Mouse (Mus musculus) CH12.LX (cell line): ENCODE measurements around the gene Abracl. TPM values are rescaled to one million over a fixed set of nuclear protein-coding genes. Genes with fewer than 3 reads are reported as not detected.

ENCODE experiments used
- DNase-seq: peaks from one replicate; pipeline ENCODE4 v3.0.0-alpha.2; 2013; ENCODE audit errors: extremely low read depth
- H3K27ac ChIP-seq: 2 replicates; pipeline ENCODE4 v1.5.1; 2012; ENCODE audit warnings: low read depth, mild to moderate bottlenecking, control low read depth, moderate library complexity; ENCODE audit not compliant: insufficient read depth
- H3K27me3 ChIP-seq: replicated peaks from 2 replicates; pipeline ENCODE3; 2012; ENCODE audit warnings: inconsistent platforms
- H3K36me3 ChIP-seq, 2 experiments: replicated peaks in 1 of 2; 2 replicates each; pipeline versions ENCODE3 to v1.6.1; 2012; ENCODE audit warnings: inconsistent platforms in 1 of 2, low read length in 1 of 2, mild to moderate bottlenecking in 1 of 2, mixed read lengths in 1 of 2, moderate library complexity in 1 of 2; ENCODE audit not compliant: control insufficient read depth in 1 of 2, insufficient read depth in 1 of 2
- H3K4me1 ChIP-seq, 2 experiments: 2 replicates each; pipeline ENCODE4 v1.6.1; 2012; ENCODE audit warnings: inconsistent platforms in 1 of 2, moderate library complexity in 1 of 2; ENCODE audit not compliant: insufficient read depth in 2 of 2, control insufficient read depth in 1 of 2
- H3K4me2 ChIP-seq: 2 replicates; pipeline ENCODE4 v1.6.1; 2012; ENCODE audit warnings: low read depth, mild to moderate bottlenecking, control low read depth; ENCODE audit not compliant: poor library complexity, insufficient read depth, severe bottlenecking
- H3K4me3 ChIP-seq, 3 experiments: fragments of 150-350 bp in 1 of 3; sonication (generic) in 1 of 3; replicated peaks in 1 of 3; 2 replicates each; pipeline versions ENCODE3 to v1.5.1; 2011 to 2012; ENCODE audit warnings: low read depth in 2 of 3, low read length in 2 of 3, mild to moderate bottlenecking in 2 of 3, moderate library complexity in 2 of 3, control low read depth in 1 of 3, improper control_type of control experiment in 1 of 3, inconsistent platforms in 1 of 3, mixed read lengths in 1 of 3; ENCODE audit not compliant: poor library complexity in 1 of 3
- H3K79me2 ChIP-seq: replicated peaks from 2 replicates; pipeline ENCODE4 v1.6.1; 2012; ENCODE audit warnings: mild to moderate bottlenecking, moderate library complexity; ENCODE audit not compliant: control insufficient read depth, poor library complexity, insufficient read depth, severe bottlenecking; ENCODE audit errors: extremely low read depth
- H3K9ac ChIP-seq: 2 replicates; pipeline ENCODE4 v1.6.1; 2012; ENCODE audit warnings: low read depth, mild to moderate bottlenecking, control low read depth, moderate library complexity; ENCODE audit not compliant: insufficient read depth
- H3K9me3 ChIP-seq: replicated peaks from 2 replicates; pipeline ENCODE3; 2012; ENCODE audit warnings: low read length, inconsistent platforms, mixed read lengths
- CHD1 ChIP-seq: IDR thresholded peaks from 2 replicates; pipeline ENCODE4 v1.6.1; 2012; ENCODE audit warnings: low read depth, low read length, improper control_type of control experiment, inconsistent platforms
- CTCF ChIP-seq, 2 experiments: IDR thresholded peaks in 1 of 2; conservative IDR thresholded peaks in 1 of 2; 2 replicates each; pipeline ENCODE4 v1.5.1; 2011 to 2012; ENCODE audit warnings: low read depth in 2 of 2, low read length in 2 of 2, improper control_type of control experiment in 1 of 2, inconsistent platforms in 1 of 2, mild to moderate bottlenecking in 1 of 2, moderate library complexity in 1 of 2
- ELF1 ChIP-seq: IDR thresholded peaks from 2 replicates; pipeline ENCODE4 v1.6.1; 2014; ENCODE audit warnings: low read depth, mild to moderate bottlenecking, inconsistent platforms, low read length, improper control_type of control experiment
- ETS1 ChIP-seq: conservative IDR thresholded peaks from 2 replicates; pipeline ENCODE4 v1.6.1; 2012; ENCODE audit warnings: low read depth, mild to moderate bottlenecking, inconsistent platforms, low read length, improper control_type of control experiment, moderate library complexity
- GABPA ChIP-seq: IDR thresholded peaks from 2 replicates; pipeline ENCODE4 v1.6.1; 2012; ENCODE audit warnings: low read depth, low read length, improper control_type of control experiment, inconsistent platforms; ENCODE audit not compliant: insufficient replicate concordance
- HCFC1 ChIP-seq: IDR thresholded peaks from 2 replicates; pipeline ENCODE4 v1.6.1; 2012; ENCODE audit warnings: low read depth, mild to moderate bottlenecking, inconsistent platforms, low read length, improper control_type of control experiment
- IRF4 ChIP-seq: IDR thresholded peaks from 2 replicates; pipeline ENCODE4 v1.6.1; 2014; ENCODE audit warnings: low read depth, mild to moderate bottlenecking, inconsistent platforms, low read length, improper control_type of control experiment
- JUN ChIP-seq: IDR thresholded peaks from 2 replicates; pipeline ENCODE4 v1.6.1; 2011; ENCODE audit warnings: low read depth, mild to moderate bottlenecking, low read length, improper control_type of control experiment, moderate library complexity; ENCODE audit not compliant: insufficient read depth
- JUND ChIP-seq: conservative IDR thresholded peaks from 2 replicates; pipeline ENCODE4 v1.6.1; 2011; ENCODE audit warnings: low read depth, low read length, improper control_type of control experiment
- KAT2A ChIP-seq: IDR thresholded peaks from 2 replicates; pipeline ENCODE4 v1.6.1; 2012; ENCODE audit warnings: low read length, improper control_type of control experiment, inconsistent platforms; ENCODE audit not compliant: insufficient replicate concordance
- MAFK ChIP-seq: IDR thresholded peaks from 2 replicates; pipeline ENCODE4 v1.6.1; 2011; ENCODE audit warnings: low read length, improper control_type of control experiment; ENCODE audit not compliant: insufficient replicate concordance
- MAX ChIP-seq: IDR thresholded peaks from 2 replicates; pipeline ENCODE4 v1.6.1; 2011; ENCODE audit warnings: low read length, improper control_type of control experiment
- MYC ChIP-seq: IDR thresholded peaks from 2 replicates; pipeline ENCODE4 v1.6.1; 2011; ENCODE audit warnings: low read depth, mild to moderate bottlenecking, improper control_type of control experiment, low read length
- NELFE ChIP-seq: IDR thresholded peaks from 2 replicates; pipeline ENCODE4 v1.6.1; 2011; ENCODE audit warnings: low read depth, low read length, improper control_type of control experiment
- NRF1 ChIP-seq: IDR thresholded peaks from 2 replicates; pipeline ENCODE4 v1.6.1; 2014; ENCODE audit warnings: low read depth, mild to moderate bottlenecking, inconsistent platforms, low read length, improper control_type of control experiment, moderate library complexity
- PAX5 ChIP-seq: IDR thresholded peaks from 2 replicates; pipeline ENCODE4 v1.6.1; 2012; ENCODE audit warnings: low read length, inconsistent platforms, mixed read lengths
- POLR2A ChIP-seq: IDR thresholded peaks from 2 replicates; pipeline ENCODE4 v1.6.1; 2011; ENCODE audit warnings: low read depth, mild to moderate bottlenecking, improper control_type of control experiment, low read length
- RAD21 ChIP-seq: IDR thresholded peaks from 2 replicates; pipeline ENCODE4 v1.6.1; 2011; ENCODE audit warnings: low read depth, mild to moderate bottlenecking, low read length, improper control_type of control experiment, moderate library complexity
- RCOR1 ChIP-seq: conservative IDR thresholded peaks from 2 replicates; pipeline ENCODE4 v1.6.1; 2012; ENCODE audit warnings: low read depth, mild to moderate bottlenecking, inconsistent platforms, low read length, improper control_type of control experiment
- SIN3A ChIP-seq: IDR thresholded peaks from 2 replicates; pipeline ENCODE4 v1.6.1; 2012; ENCODE audit warnings: low read length, improper control_type of control experiment, inconsistent platforms
- TBP ChIP-seq: conservative IDR thresholded peaks from 2 replicates; pipeline ENCODE4 v1.6.1; 2011; ENCODE audit warnings: low read depth, low read length, improper control_type of control experiment
- TCF12 ChIP-seq: IDR thresholded peaks from 2 replicates; pipeline ENCODE4 v1.6.1; 2014; ENCODE audit warnings: low read depth, mild to moderate bottlenecking, inconsistent platforms, low read length, improper control_type of control experiment
- UBTF ChIP-seq: IDR thresholded peaks from 2 replicates; pipeline ENCODE4 v1.6.1; 2012; ENCODE audit warnings: low read depth, mild to moderate bottlenecking, inconsistent platforms, low read length, improper control_type of control experiment, moderate library complexity
- USF1 ChIP-seq: IDR thresholded peaks from 2 replicates; pipeline ENCODE4 v1.6.1; 2014; ENCODE audit warnings: low read depth, mild to moderate bottlenecking, inconsistent platforms, low read length, improper control_type of control experiment
- ZC3H11A ChIP-seq: IDR thresholded peaks from 2 replicates; pipeline ENCODE4 v1.6.1; 2012; ENCODE audit warnings: low read depth, mild to moderate bottlenecking, inconsistent platforms, low read length, improper control_type of control experiment
- ZMIZ1 ChIP-seq: IDR thresholded peaks from 2 replicates; pipeline ENCODE4 v1.6.1; 2012; ENCODE audit warnings: low read depth, mild to moderate bottlenecking, inconsistent platforms, low read length, improper control_type of control experiment
- ZNF384 ChIP-seq: IDR thresholded peaks from 2 replicates; pipeline ENCODE4 v1.6.1; 2012; ENCODE audit warnings: low read depth, low read length, improper control_type of control experiment, inconsistent platforms
- dilution Hi-C: fragments of 300-500 bp; cut with MboI; formaldehyde crosslinking; loops from 2 replicates; pipeline ENCODE4 v1.14.3; 2020; ENCODE audit warnings: low sequenced_read_pairs; ENCODE audit not compliant: extremely low pct_unique_long_range_greater_than_20kb, extremely low pct_ligation_motif_present
- in situ Hi-C: fragments of 300-500 bp; cut with MboI; formaldehyde crosslinking; loops from 3 replicates; pipeline ENCODE4 v1.14.3; 2019; ENCODE audit warnings: low sequenced_read_pairs, low pct_ligation_motif_present, low pct_unique_long_range_greater_than_20kb, mixed read lengths
- polyA plus RNA-seq: library from polyadenylated mRNA; unstranded; fragments of >175 nt; gene quantifications from 2 replicates; pipeline ENCODE4 v1.2.1, GENCODE M21; 2012; ENCODE audit warnings: low read depth; ENCODE audit not compliant: insufficient read length
- total RNA-seq, 2 experiments: library from RNA; depleted of rRNA; stranded (reverse); fragments of 300-350 nt in 1 of 2; fragments of >200 nt in 1 of 2; gene quantifications; 2 replicates each; pipeline ENCODE4 v1.2.3; 2012 to 2014

The Abracl gene
- total and polyA plus RNA-seq, 3 experiments = 86.1 to 226 (median 166) TPM

GRCm38 (mm10) chr10:18066031-18066439, 42.9 kb upstream of the Abracl start:
- Histone ChIP-seq H3K27me3 (no peaks in the 10 kb centered on the region), H3K79me2 (peaks cover 42% of the 10 kb centered on the region), H3K27ac (no peak overlapping the region), H3K4me2 (no peak overlapping the region), H3K36me3 (peaks cover 0 to 24% of the 10 kb centered on the region in 2 experiments), H3K4me1 (peaks cover 0 to 33% of the 10 kb centered on the region in 2 experiments; a peak in 2 of 4 replicates), H3K9ac (no peak overlapping the region), H3K4me3 (no peak overlapping the region), H3K9me3 (no peaks in the 10 kb centered on the region)
- in situ Hi-C loops = no loop called here
- TF ChIP-seq ELF1 (no peak), MYC (no peak), NRF1 (no peak), RCOR1 (no peak), PAX5 (no peak), ZC3H11A (no peak), HCFC1 (no peak), MAFK (no peak), UBTF (no peak), SIN3A (no peak), MAX (no peak), IRF4 (no peak), POLR2A (no peak), ETS1 (no peak), JUND (no peak), ZMIZ1 (no peak), CTCF (conservative IDR thresholded peaks at IDR 0.05 in 1 of 2, IDR thresholded peaks at IDR 0.05 in 1 of 2; ENCODE audit: low read depth in 2 of 2, low read length in 2 of 2) (no peak), KAT2A (no peak), JUN (no peak)
- no peak for DNase-seq
- dilution Hi-C loops = no loop called here

- Histone ChIP-seq H3K4me1 (peaks cover under 1 to 26% of the 10 kb centered on the region in 2 experiments), H3K27me3 (no peaks in the 10 kb centered on the region), H3K9me3 (no peaks in the 10 kb centered on the region), H3K36me3 (peaks cover 0 to 25% of the 10 kb centered on the region in 2 experiments), H3K4me2 (no peak overlapping the region), H3K27ac (no peak overlapping the region), H3K9ac (no peak overlapping the region), H3K4me3 (no peak overlapping the region), H3K79me2 (peaks cover 43% of the 10 kb centered on the region)
- DNase-seq = no peak
- no peak for TF ChIP-seq PAX5
- TF ChIP-seq IRF4 = no peak
- TF ChIP-seq SIN3A = no peak
- no peak for TF ChIP-seq RCOR1
- TF ChIP-seq MAFK = no peak
- no peak for TF ChIP-seq ZC3H11A
- no peak for TF ChIP-seq JUND
- no peak for TF ChIP-seq ETS1
- TF ChIP-seq NELFE = no peak
- TF ChIP-seq USF1 = no peak
- TF ChIP-seq GABPA = no peak
- no peak for TF ChIP-seq ZNF384
- no peak for TF ChIP-seq ELF1
- no peak for TF ChIP-seq RAD21
- TF ChIP-seq TCF12 = no peak
- no peak for TF ChIP-seq CHD1
- TF ChIP-seq TBP = no peak
- dilution Hi-C loops (no loop called here), in situ Hi-C loops (no loop called here)
Measured at GRCm38 (mm10) chr10:18064606-18065228, 41.6 kb upstream of the Abracl start.
